Mouse (Mus musculus) olfactory bulb, adult 2 months (tissue): ENCODE results near the gene Osbpl6.

ENCODE experiments used
- CTCF ChIP-seq: fragments of 200-500 bp; IDR thresholded peaks from 2 replicates; pipeline ENCODE4 v1.5.1; 2012; ENCODE audit warnings: low read depth, mild to moderate bottlenecking, low read length, moderate library complexity; ENCODE audit not compliant: insufficient read depth
- POLR2A ChIP-seq: fragments of 200-500 bp; IDR thresholded peaks from 2 replicates; pipeline ENCODE4 v1.6.1; 2012; ENCODE audit warnings: mild to moderate bottlenecking, low read depth, low read length, moderate library complexity; ENCODE audit not compliant: insufficient read depth

DNA sequence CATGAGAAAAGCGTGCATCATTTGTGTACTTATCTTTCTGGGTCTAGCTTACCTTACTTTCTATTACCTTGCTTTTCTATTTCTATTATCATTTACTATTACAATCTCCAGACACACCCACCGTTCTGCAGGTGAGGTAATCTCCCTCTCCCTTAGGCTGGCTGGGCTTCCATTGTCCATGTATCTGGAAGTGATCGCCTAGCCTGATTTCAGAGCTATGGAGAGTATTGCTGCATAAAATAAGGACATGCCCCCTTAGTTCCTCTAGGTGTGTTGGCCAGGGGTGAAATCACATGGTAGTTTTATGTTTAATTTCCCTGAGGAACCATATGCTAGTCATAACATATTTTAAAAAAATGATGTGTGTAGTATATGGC lies 11.8 kb downstream of the Osbpl6 start:
- TF ChIP-seq CTCF (no peak), POLR2A (no peak)
